Mouse (Mus musculus): ENCODE data around the gene Wbp2. TPM values are rescaled to one million over a fixed set of nuclear protein-coding genes. Genes with fewer than 3 reads are reported as not detected.

Wbp2 gene
- polyA plus RNA-seq, 1 experiment = 142 TPM

DNA sequence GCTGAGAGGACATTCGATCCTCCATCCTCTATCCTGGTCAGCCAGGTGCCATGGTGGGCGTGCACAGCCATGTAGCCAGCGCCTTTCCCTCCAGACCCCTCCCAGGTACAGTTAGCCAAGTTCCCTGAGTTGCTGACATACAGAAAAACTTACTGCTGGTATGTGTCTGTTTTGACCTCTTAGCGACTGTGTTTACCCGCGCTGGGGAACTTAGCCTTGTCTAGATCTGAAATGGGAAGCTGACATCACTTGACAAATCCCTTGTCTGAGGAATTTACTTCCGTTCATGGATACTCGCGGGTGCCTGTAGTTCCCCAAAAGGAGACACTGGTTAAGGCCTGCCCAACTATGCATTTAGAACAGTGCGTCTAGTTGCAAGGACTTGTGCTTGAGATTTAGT is 23.7 kb upstream of the Wbp2 start:
- Histone ChIP-seq H3K27me3 (ENCODE audit: control insufficient read depth) (peaks cover 63% of the 10 kb centered on the region), H3K9me3 (ENCODE audit: control insufficient read depth, low read length) (peaks cover 6% of the 10 kb centered on the region; the same call in 1 of the 2 replicates), H3K4me1 (ENCODE audit: control insufficient read depth) (peaks cover 37% of the 10 kb centered on the region), H3K36me3 (ENCODE audit: control insufficient read depth) (no peaks in the 10 kb centered on the region), H3K4me3 (replicated peaks) (peak overlapping the region; percentile 50)
- TF ChIP-seq GATA1 (IDR thresholded peaks at IDR 0.05; ENCODE audit: low read length) (no peak), TAL1 (IDR thresholded peaks at IDR 0.05; ENCODE audit: low read length) (no peak)

DNA sequence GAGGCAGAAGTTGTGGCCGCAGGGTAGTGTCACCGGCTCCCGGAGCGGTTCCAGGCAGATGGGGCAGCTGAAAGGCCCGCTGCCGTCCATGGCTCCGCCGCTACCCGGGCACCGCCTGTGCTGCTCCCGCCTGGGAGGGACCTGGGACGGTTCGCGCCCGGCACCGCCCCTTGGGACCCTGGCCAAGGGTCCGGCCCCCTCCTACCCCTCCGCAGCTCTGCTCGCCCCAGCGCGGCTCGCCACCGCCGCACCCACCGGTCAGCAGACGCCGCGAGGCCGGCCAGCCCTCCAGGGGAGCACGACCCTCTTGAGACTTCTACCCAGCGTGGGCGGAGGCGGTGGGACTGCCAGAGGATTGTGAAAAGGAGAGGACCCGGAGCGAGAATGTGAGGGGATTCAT is 23.3 kb upstream of the Wbp2 start:
- peaks cover 6% of the 10 kb centered on the region; the same call in 1 of the 2 replicates for H3K9me3 ChIP-seq (ENCODE audit: control insufficient read depth, low read length)
- peaks cover 38% of the 10 kb centered on the region for H3K4me1 ChIP-seq (ENCODE audit: control insufficient read depth)
- peaks cover 63% of the 10 kb centered on the region for H3K27me3 ChIP-seq (ENCODE audit: control insufficient read depth)
- H3K36me3 ChIP-seq (ENCODE audit: control insufficient read depth) = no peaks in the 10 kb centered on the region
- H3K4me3 ChIP-seq (replicated peaks) = peak overlapping the region; percentile 50
- TF ChIP-seq GATA1 (IDR thresholded peaks at IDR 0.05; ENCODE audit: low read length) (no peak), TAL1 (IDR thresholded peaks at IDR 0.05; ENCODE audit: low read length) (no peak)

DNA sequence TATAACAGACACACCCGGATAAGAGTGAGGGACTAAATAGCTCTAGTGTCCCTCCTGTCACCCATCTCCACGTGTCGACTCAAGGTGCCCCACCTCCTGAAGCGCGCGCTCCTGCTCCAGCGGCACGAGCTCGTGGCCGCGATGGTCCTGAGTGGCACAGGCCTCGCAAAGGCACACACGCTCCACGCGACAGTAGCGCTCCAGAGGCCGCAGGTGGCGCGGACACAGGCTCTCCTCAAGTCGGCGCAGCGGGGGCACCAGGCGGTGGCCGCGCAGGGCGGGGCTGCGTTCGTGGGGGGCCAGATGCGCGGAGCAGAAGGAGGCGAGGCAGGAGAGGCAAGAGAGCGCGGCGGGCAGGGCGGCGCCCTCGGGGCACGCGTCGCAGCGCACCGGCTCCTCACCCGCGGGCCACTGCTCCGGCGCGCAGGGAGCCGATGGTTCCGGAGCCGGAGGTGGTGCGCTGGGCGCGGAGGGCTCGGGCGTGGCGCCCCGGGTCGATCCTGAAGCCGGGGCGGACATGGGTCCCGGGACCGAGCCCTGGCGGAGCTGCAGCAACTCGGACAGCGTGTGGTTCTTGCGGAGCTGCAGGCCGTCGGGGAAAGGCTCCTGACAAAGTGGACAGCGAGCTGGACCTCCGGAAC is 22.8 kb upstream of the Wbp2 start:
- peak overlapping the region; percentile 50 for H3K4me3 ChIP-seq (replicated peaks)
- TF ChIP-seq TAL1 (IDR thresholded peaks at IDR 0.05; ENCODE audit: low read length) (no peak), GATA1 (IDR thresholded peaks at IDR 0.05; ENCODE audit: low read length) (no peak)
- no peaks in the 10 kb centered on the region for H3K36me3 ChIP-seq (ENCODE audit: control insufficient read depth)
- peaks cover 41% of the 10 kb centered on the region for H3K4me1 ChIP-seq (ENCODE audit: control insufficient read depth)
- peaks cover 63% of the 10 kb centered on the region for H3K27me3 ChIP-seq (ENCODE audit: control insufficient read depth)
- H3K9me3 ChIP-seq (ENCODE audit: control insufficient read depth, low read length) = peaks cover 6% of the 10 kb centered on the region; the same call in 1 of the 2 replicates

DNA sequence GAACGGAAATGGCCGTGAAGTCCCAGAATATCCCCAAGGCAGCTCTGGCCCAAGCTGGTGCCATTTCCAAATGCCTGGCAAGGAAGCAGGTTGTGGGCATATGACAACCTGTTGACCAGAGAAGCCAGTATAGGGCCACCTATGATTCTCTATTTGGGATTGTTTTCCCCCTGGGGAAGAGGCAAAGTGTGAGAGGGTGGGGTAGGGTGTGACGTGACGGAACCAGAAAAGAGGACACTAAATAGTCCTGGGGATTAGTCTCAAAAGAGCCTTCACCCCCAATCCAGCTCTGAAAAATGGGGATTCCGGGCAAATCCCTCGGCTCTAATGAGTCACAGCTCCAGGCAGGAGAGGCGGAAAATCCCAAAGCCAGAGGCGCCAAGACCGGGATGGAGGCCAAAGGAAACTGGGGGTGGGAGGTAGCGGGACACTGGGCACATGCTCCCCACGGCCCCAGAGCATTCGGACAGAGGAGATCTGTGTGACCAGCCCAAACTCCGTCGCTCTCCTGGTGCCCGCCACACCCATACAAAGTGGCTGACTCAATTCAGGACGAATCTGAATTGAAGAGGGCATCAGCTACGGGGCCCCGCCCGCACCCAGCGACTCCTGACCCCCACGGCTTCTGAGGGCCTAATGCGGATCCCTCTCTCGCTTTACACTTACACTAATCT is 21.8 kb upstream of the Wbp2 start:
- H3K4me3 ChIP-seq (replicated peaks) = no peak overlapping the region
- H3K27me3 ChIP-seq (ENCODE audit: control insufficient read depth) = peaks cover 63% of the 10 kb centered on the region
- peaks cover 49% of the 10 kb centered on the region for H3K4me1 ChIP-seq (ENCODE audit: control insufficient read depth)
- TF ChIP-seq GATA1 (IDR thresholded peaks at IDR 0.05; ENCODE audit: low read length) (no peak), TAL1 (IDR thresholded peaks at IDR 0.05; ENCODE audit: low read length) (no peak)
- peaks cover 6% of the 10 kb centered on the region; the same call in 1 of the 2 replicates for H3K9me3 ChIP-seq (ENCODE audit: control insufficient read depth, low read length)
- H3K36me3 ChIP-seq (ENCODE audit: control insufficient read depth) = no peaks in the 10 kb centered on the region

DNA sequence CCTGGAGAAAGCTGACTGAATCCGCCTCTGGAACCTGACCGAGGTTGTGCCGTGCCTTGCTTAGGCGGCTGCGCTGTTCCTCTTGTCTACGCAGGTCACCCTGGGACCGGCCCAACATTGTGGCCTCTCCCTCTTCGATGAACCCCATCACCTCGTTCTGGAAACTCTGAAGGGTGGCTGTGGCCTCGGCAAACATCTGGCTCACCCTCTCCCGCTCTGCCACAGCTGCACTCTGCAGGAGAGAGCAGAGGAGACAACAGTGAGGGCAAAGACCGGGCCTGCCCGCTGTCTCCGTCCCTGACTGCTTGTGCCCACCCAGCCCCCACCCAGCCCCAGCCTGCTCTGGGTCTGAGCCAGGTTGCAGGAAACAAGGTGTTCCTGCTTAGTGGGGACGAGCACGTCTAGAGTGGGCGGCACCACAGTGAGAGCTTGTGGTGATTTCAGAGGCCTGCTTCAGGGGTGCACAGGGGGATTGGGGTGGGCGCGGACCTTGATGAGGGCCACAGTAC is 21.0 kb upstream of the Wbp2 start:
- Histone ChIP-seq H3K36me3 (ENCODE audit: control insufficient read depth) (no peaks in the 10 kb centered on the region), H3K4me3 (replicated peaks) (no peak overlapping the region), H3K27me3 (ENCODE audit: control insufficient read depth) (peaks cover 63% of the 10 kb centered on the region), H3K9me3 (ENCODE audit: control insufficient read depth, low read length) (peaks cover 6% of the 10 kb centered on the region; the same call in 1 of the 2 replicates), H3K4me1 (ENCODE audit: control insufficient read depth) (peaks cover 51% of the 10 kb centered on the region)
- TF ChIP-seq TAL1 (IDR thresholded peaks at IDR 0.05; ENCODE audit: low read length) (no peak), GATA1 (IDR thresholded peaks at IDR 0.05; ENCODE audit: low read length) (no peak)

DNA sequence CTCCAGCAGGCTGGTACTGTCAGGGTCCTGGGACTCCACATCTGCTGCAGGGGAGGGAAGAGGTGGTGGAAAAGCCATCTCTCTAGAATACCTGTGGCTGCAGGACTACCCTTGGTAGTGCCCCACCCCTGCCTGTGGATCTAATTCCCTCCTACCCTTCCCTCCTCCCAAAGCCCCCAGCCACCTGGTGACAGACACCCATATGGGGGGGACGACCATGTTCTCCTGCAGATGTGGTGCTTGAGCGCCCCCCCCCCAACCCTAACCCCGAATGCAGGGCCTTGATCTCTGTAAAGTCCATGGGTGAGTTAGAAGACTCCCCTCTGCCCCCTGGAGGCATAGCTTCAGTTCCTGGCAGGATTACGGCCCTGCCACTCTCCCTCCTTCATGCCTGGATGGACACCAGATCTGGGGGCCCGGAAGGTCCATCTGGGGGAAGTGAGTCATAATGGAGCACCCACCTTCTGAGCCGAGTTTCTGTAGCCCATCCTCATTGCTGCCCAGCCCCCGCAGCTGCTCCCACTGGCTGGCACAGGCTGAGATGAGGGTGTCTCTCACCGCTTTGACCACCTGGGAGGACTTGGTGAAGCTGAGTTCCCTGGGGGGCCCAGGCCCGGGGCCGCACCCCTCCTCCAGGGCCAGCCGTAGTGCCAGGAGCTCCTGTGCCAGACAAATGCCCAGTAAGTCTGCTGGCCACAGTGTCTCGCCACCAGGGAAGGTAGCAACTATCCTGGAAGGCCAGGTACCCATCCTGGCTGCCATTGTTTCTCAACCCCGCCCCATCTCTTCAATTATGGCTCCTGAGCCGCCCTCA is 20.4 kb upstream of the Wbp2 start:
- no peaks in the 10 kb centered on the region for H3K36me3 ChIP-seq (ENCODE audit: control insufficient read depth)
- TF ChIP-seq TAL1 (IDR thresholded peaks at IDR 0.05; ENCODE audit: low read length) = no peak
- no peak for TF ChIP-seq GATA1 (IDR thresholded peaks at IDR 0.05; ENCODE audit: low read length)
- peaks cover 63% of the 10 kb centered on the region for H3K27me3 ChIP-seq (ENCODE audit: control insufficient read depth)
- H3K4me1 ChIP-seq (ENCODE audit: control insufficient read depth) = peaks cover 54% of the 10 kb centered on the region
- H3K4me3 ChIP-seq (replicated peaks) = no peak overlapping the region
- H3K9me3 ChIP-seq (ENCODE audit: control insufficient read depth, low read length) = peaks cover 6% of the 10 kb centered on the region; the same call in 1 of the 2 replicates

DNA sequence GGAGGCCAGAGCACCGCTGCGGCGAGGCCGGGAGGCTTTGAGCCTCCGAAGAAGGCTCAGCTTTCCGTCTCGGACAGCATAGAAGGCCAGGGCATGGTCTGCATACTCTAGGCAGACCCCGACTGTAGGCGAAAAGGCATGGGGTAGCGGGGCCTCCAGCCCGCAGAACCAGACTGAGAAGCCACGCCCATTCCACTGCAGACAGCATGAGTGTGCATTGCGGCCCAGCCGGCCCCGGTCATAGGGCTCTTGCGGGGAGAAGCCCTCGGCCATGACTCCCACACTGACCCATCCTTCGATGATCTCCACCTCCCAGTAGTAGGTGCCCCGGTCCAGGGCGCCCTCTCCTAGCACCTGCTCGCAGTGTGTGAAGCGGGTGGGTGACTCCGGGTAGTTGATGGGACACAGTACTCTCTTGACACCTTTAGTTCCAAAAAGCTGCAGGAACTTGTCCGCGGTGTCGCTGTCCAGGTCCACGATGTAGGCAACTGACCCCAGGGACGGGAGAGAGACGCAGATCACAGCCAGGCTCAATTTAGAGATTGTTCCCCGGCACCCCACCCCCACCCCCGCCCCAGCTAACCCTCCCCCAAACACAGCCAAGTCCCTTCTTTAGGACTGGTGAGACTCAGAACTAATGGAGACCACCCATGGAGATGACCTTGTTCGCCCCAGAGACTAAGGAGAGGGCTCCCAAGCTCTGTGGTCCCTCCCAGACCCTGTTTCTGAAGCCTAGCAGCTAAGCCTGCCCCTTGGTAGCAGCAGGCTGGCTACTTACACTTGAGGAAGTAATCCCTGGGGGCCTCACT is 19.6 kb upstream of the Wbp2 start:
- H3K9me3 ChIP-seq (ENCODE audit: control insufficient read depth, low read length) = peaks cover 6% of the 10 kb centered on the region; the same call in 1 of the 2 replicates
- no peaks in the 10 kb centered on the region for H3K36me3 ChIP-seq (ENCODE audit: control insufficient read depth)
- H3K4me3 ChIP-seq (replicated peaks) = peak overlapping the region; percentile 8
- H3K4me1 ChIP-seq (ENCODE audit: control insufficient read depth) = peaks cover 62% of the 10 kb centered on the region
- H3K27me3 ChIP-seq (ENCODE audit: control insufficient read depth) = peaks cover 59% of the 10 kb centered on the region
- TF ChIP-seq GATA1 (IDR thresholded peaks at IDR 0.05; ENCODE audit: low read length) (no peak), TAL1 (IDR thresholded peaks at IDR 0.05; ENCODE audit: low read length) (no peak)

DNA sequence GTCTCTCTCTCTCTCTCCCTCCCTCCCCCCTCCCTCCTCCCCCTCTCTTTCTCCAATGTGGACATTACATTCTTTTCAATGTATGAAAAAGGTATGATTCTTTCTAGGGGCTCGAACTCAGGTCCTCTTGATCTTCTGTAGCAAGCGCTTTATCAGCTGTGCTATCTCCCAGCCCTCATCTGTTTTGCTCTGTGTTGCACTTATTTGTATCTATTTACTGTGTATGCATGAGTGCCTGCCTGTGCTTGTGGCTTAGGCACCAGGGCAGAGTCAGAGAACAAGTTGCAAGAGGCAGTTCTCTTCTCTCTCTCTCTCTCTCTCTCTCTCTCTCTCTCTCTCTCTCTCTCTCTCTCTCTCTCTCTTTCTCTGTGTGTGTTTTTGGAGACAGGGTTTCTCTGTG is 18.3 kb upstream of the Wbp2 start:
- Histone ChIP-seq H3K4me3 (replicated peaks) (no peak overlapping the region), H3K4me1 (ENCODE audit: control insufficient read depth) (peaks cover 69% of the 10 kb centered on the region), H3K36me3 (ENCODE audit: control insufficient read depth) (no peaks in the 10 kb centered on the region), H3K9me3 (ENCODE audit: control insufficient read depth, low read length) (peaks cover 5% of the 10 kb centered on the region; the same call in 1 of the 2 replicates), H3K27me3 (ENCODE audit: control insufficient read depth) (peaks cover 46% of the 10 kb centered on the region)
- TF ChIP-seq GATA1 (IDR thresholded peaks at IDR 0.05; ENCODE audit: low read length) = no peak
- TF ChIP-seq TAL1 (IDR thresholded peaks at IDR 0.05; ENCODE audit: low read length) = no peak

Measured in erythroblast, embryonic 14.5 days (primary cell).